Mouse (Mus musculus): ENCODE data around the gene Dzip3.

Dzip3 gene

GRCm38 (mm10) chr16:48993559-48994342 lies at the start of gene Dzip3, which contains the start of gene Cip2a:
Gene Dzip3 (minus strand): TSS chr16:48994165.
Gene Cip2a (plus strand): TSS chr16:48994185.
- DNase-seq: peak; percentile 84 to 86

- DNase-seq: no peak
Measured at GRCm38 (mm10) chr16:49040554-49041221, 46.7 kb upstream of the Dzip3 start.

DNA sequence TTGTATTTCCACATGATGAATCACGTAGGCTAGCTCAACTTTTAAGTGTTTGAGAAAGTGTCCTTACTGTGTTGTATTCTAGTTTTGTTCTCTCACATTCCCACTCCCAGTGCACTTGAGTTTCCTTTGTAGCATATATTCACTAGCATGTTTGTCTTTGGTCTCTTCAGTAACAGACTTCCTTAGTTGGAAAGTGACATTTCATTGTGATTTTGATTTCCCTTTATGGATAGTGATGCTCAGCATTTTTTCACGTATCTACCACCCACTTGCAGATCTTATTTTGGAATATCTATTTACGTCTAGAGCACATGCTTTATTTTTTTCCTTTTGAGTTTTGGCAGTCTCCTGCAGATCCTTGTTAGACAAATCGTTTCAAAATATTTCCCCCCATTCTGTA lies 43.8 kb upstream of the Dzip3 start:
- DNase-seq: no peak

- DNase-seq: no peak
Measured at GRCm38 (mm10) chr16:49035852-49036251, 41.9 kb upstream of the Dzip3 start.

GRCm38 (mm10) chr16:49016620-49017332 lies 22.8 kb upstream of the Dzip3 start:
- DNase-seq: no peak

- DNase-seq: no peak
Measured at GRCm38 (mm10) chr16:49004151-49004550, 10.2 kb upstream of the Dzip3 start.

GRCm38 (mm10) chr16:48994343-48994693 lies 353 bp upstream of the Dzip3 start:
- no peak for DNase-seq

DNA sequence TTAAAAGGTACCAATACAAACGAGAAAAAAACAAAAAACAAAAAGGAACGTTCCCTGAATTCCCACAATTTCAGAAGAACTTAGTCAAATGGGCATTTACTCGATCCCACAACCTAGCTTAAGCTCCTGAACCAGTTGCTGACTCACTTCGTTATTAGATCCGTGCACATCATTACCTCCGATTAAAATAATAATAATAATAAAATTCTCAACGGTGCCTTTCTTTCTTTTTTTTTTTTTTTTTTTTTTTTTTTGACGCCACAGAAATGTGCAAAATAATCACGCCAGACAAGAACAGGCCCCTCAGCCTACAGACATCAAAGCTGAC lies 770 bp downstream of the Dzip3 start:
- no peak for DNase-seq

DNA sequence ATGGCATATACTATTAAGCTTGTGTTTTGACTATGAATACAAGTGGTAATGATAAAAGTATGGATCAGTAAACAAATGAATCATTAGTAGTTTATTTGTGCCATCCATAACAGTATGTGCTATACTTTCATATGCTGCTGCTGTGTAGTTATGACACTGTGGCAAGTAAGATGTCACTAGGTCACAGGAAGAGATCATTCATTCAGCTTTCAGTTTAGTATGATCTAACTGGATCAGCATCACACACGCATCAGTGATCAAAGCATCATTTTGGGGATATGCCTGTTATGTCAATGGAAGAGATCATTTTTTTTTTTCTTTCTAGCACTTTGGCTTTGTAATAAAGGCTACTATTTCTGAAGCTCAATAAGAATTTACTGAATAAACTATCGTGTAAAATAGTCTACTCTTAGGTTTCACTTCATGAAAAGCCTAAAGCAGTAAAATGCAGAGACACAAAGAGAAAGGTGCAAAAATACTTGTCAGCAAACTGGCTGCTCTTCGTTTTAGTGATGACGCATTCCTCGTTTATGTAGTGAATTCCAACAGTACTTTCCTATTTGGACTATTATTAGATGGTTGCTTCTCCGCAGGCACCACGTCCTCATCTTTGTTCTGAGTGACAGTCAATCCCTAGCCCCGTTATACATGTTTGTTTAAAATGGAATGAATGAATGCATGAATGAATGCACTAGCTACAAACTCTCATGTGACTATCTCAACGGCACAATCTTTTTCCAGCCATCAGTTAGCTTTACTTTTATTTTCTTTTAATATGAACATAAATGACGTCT lies 1.3 kb downstream of the Dzip3 start:
- no peak for DNase-seq

- no peak for DNase-seq
Measured at GRCm38 (mm10) chr16:48989700-48990099, 4.3 kb downstream of the Dzip3 start.

- no peak for DNase-seq
Measured at GRCm38 (mm10) chr16:48985034-48985627, 8.8 kb downstream of the Dzip3 start.

- no peak for DNase-seq
Measured at GRCm38 (mm10) chr16:48979965-48980364, 14.0 kb downstream of the Dzip3 start.

GRCm38 (mm10) chr16:48973548-48973947 lies 20.4 kb downstream of the Dzip3 start:
- no peak for DNase-seq

DNA sequence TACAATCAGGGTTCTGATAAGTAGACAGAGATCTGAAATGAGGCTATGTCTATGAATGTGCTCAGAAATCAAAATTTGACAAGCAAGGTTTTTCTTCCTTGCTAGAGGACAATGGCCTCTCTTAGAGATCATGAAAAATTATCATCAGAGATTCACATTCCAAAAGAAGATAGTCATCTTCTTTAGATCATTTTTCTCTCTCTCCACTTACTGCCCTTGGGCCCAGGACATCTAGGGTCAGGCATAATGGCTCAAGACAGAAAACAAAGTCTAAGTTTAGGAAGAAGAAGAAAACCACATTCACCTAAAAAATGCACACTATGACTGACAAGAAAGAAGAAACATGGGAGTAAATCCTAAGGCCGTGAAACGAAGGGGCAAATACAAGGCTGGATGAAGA lies 21.0 kb downstream of the Dzip3 start:
- DNase-seq: no peak

DNA sequence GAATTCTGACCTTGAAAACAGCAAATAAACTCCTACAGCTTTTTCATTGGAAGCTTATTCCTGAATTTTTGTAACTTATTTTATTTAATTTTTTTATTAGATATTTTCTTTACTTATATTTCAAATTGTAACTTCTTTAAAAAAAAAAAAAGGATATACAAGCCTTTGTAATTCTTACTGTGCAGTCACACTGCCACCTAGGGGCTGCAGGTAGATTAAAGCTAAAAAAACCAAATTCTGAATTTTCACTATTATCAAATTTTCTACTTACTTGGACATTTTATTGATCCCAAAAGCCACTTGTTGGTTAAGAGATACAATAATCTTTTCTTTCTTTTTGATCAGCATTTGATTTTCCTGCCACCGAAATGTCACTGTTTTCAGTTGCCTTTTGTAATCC lies 52.2 kb downstream of the Dzip3 start:
- peak; percentile 7 to 10 for DNase-seq

GRCm38 (mm10) chr16:48923724-48924123 lies 70.2 kb downstream of the Dzip3 start:
- DNase-seq: no peak

DNA sequence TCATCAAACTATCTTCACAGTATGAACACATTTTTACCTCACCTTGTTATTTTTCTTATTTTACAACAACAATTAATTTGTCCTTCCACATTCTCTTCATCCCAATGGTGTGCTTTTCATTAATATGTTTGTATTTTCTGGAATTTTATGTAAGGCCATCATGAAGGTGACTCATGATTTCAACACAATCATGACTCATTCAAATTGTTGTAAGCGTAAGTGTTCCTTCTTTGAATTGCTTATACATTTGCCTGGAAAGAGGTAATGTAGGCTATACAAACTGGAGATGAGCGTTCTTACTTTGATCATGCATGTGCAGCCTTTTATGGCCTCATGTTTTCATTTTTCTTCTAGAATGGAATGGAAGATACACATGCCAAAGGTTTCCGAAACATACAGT lies 80.8 kb downstream of the Dzip3 start:
- no peak for DNase-seq

- no peak for DNase-seq
Measured at GRCm38 (mm10) chr16:48911184-48911583, 82.8 kb downstream of the Dzip3 start.

DNA sequence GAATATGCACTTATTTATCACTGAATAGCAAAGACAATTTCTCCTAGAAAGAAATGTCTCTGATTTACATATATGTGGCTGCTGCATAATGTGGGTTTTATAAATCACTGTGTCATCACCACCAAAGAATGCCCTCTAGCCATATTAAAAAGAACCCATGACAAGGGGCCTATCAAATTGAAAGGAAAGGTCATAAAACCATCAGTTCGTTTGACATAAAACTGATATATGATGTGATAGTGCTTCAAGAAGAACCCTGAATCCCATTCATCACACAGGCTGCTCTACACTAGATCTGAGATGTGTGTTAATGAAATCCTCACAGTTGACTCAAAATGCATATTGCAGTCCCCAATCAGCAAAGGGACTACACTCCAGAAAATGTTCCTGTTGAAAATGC lies 94.1 kb downstream of the Dzip3 start:
- DNase-seq: no peak

DNA sequence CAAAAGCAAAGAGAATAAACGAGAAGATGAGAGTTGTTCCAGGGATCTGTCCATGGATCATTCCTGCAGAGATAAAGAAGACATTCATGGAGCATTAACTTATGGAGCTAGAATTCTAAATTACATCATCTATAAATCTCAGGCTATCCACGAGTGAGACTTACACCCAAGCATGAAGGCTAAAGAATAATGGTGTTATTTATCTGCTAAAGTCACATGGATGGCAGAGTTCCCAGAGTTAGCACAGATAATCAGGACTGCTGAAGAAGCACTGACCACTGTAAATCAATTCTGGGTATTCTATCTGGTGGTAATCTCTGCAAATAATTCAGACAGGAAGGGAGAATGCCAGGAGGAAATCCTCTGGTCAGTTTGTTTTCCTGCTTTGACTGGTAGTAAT lies 103.2 kb downstream of the Dzip3 start:
- DNase-seq: no peak

Data from cerebellum, postnatal 36 days (tissue).